Mouse (Mus musculus) WW6 (cell line): ENCODE measurements around the gene Exoc8.

ENCODE experiments used
- DNase-seq: peaks from one replicate; pipeline ENCODE4 v3.0.0-alpha.2; 2013; ENCODE audit warnings: low read depth, low spot score

The Exoc8 gene

GRCm38 (mm10) chr8:124909936-124910335, 12.4 kb upstream of the Exoc8 start:
- no peak for DNase-seq

- DNase-seq, result no peak
Measured at GRCm38 (mm10) chr8:124905482-124905881, 8.0 kb upstream of the Exoc8 start.

GRCm38 (mm10) chr8:124903198-124903597, 5.7 kb upstream of the Exoc8 start:
- DNase-seq, result no peak

- DNase-seq, result no peak
Measured at GRCm38 (mm10) chr8:124898251-124898905, 873 bp upstream of the Exoc8 start.

GRCm38 (mm10) chr8:124896632-124897385, 696 bp downstream of the Exoc8 start:
- DNase-seq, result no peak

- no peak for DNase-seq
Measured at GRCm38 (mm10) chr8:124896010-124896631, 1.4 kb downstream of the Exoc8 start.

- no peak for DNase-seq
Measured at GRCm38 (mm10) chr8:124892596-124892995, 4.9 kb downstream of the Exoc8 start.

GRCm38 (mm10) chr8:124888385-124888784, 9.1 kb downstream of the Exoc8 start:
- no peak for DNase-seq

- DNase-seq, result no peak
Measured at GRCm38 (mm10) chr8:124878946-124879526, 18.5 kb downstream of the Exoc8 start.

GRCm38 (mm10) chr8:124878141-124878540, 19.4 kb downstream of the Exoc8 start:
- no peak for DNase-seq

GRCm38 (mm10) chr8:124872690-124873089, 24.8 kb downstream of the Exoc8 start:
- DNase-seq, result no peak

GRCm38 (mm10) chr8:124872081-124872480, 25.4 kb downstream of the Exoc8 start:
- DNase-seq, result no peak

GRCm38 (mm10) chr8:124871474-124871873, 26.0 kb downstream of the Exoc8 start:
- no peak for DNase-seq

- no peak for DNase-seq
Measured at GRCm38 (mm10) chr8:124869708-124870107, 27.8 kb downstream of the Exoc8 start.

- no peak for DNase-seq
Measured at GRCm38 (mm10) chr8:124867126-124867525, 30.4 kb downstream of the Exoc8 start.

GRCm38 (mm10) chr8:124866669-124867068, 30.8 kb downstream of the Exoc8 start:
- no peak for DNase-seq

GRCm38 (mm10) chr8:124863729-124864128, 33.8 kb downstream of the Exoc8 start:
- no peak for DNase-seq

GRCm38 (mm10) chr8:124863163-124863677, 34.3 kb downstream of the Exoc8 start:
- no peak for DNase-seq

GRCm38 (mm10) chr8:124862321-124863162, 35.0 kb downstream of the Exoc8 start, which contains the start of the genes Gnpat and 2810004N23Rik:
TSS of gene Gnpat (plus strand) at chr8:124863033.
TSS of gene 2810004N23Rik (minus strand) at chr8:124863120.
- peak; percentile 76 for DNase-seq

- DNase-seq, result no peak
Measured at GRCm38 (mm10) chr8:124860188-124860587, 37.3 kb downstream of the Exoc8 start.

- peak; percentile 39 for DNase-seq
Measured at GRCm38 (mm10) chr8:124859466-124859865, 38.0 kb downstream of the Exoc8 start.
